Mouse (Mus musculus) urinary bladder, postnatal 4 days (tissue): ENCODE measurements at regions not wholly inside any gene's neighbourhood (a gene's known extent, or its start where the extent isn't known, plus 50 kb on each side); places are given as distances from the start of the nearest gene placed in this dataset.

Experiments used
- DNase-seq, 2 experiments: peaks; one replicate each; pipeline ENCODE4 v3.0.0; 2021 to 2022; ENCODE audit warnings: low spot score in 2 of 2

- DNase-seq = no peak
Measured at GRCm38 (mm10) chr2:129883417-129883816, 83.1 kb downstream of the Stk35 start.

- DNase-seq = no peak
Measured at GRCm38 (mm10) chr2:129884316-129884715, 84.0 kb downstream of the Stk35 start.

GRCm38 (mm10) chr2:129885536-129885935 lies 85.2 kb downstream of the Stk35 start:
- DNase-seq = peak in 1 of 2 experiments; percentile 47

GRCm38 (mm10) chr2:129893231-129893630 lies 92.9 kb downstream of the Stk35 start:
- DNase-seq = no peak

- DNase-seq = no peak
Measured at GRCm38 (mm10) chr2:129893832-129894231, 93.5 kb downstream of the Stk35 start.

- DNase-seq = no peak
Measured at GRCm38 (mm10) chr2:129894906-129895305, 94.6 kb downstream of the Stk35 start.

- no peak for DNase-seq
Measured at GRCm38 (mm10) chr2:129895369-129895768, 95.1 kb downstream of the Stk35 start.

- no peak for DNase-seq
Measured at GRCm38 (mm10) chr2:129896696-129897095, 96.4 kb downstream of the Stk35 start.

GRCm38 (mm10) chr2:129903383-129904135 lies 103.2 kb downstream of the Stk35 start:
- no peak for DNase-seq

- no peak for DNase-seq
Measured at GRCm38 (mm10) chr2:129904753-129905152, 104.4 kb downstream of the Stk35 start.

- no peak for DNase-seq
Measured at GRCm38 (mm10) chr2:129908701-129909425, 103.3 kb upstream of the Tgm3 start.

GRCm38 (mm10) chr2:129911203-129911921 lies 100.8 kb upstream of the Tgm3 start:
- DNase-seq = no peak

GRCm38 (mm10) chr2:129912556-129912955 lies 99.6 kb upstream of the Tgm3 start:
- no peak for DNase-seq

- no peak for DNase-seq
Measured at GRCm38 (mm10) chr2:129914261-129914660, 97.9 kb upstream of the Tgm3 start.

- DNase-seq = no peak
Measured at GRCm38 (mm10) chr2:129916411-129916810, 95.7 kb upstream of the Tgm3 start.

GRCm38 (mm10) chr2:129918141-129918790 lies 93.9 kb upstream of the Tgm3 start:
- no peak for DNase-seq

- no peak for DNase-seq
Measured at GRCm38 (mm10) chr2:129919551-129919950, 92.6 kb upstream of the Tgm3 start.

- DNase-seq = no peak
Measured at GRCm38 (mm10) chr2:129927218-129927617, 84.9 kb upstream of the Tgm3 start.

- no peak for DNase-seq
Measured at GRCm38 (mm10) chr2:129933578-129933977, 78.6 kb upstream of the Tgm3 start.

GRCm38 (mm10) chr2:129942824-129943223 lies 69.3 kb upstream of the Tgm3 start:
- DNase-seq = no peak

- no peak for DNase-seq
Measured at GRCm38 (mm10) chr2:129947847-129948553, 64.1 kb upstream of the Tgm3 start.
